Mouse (Mus musculus): ENCODE measurements around the gene Hoxa10. TPM values are rescaled to one million over a fixed set of nuclear protein-coding genes. Genes with fewer than 3 reads are reported as not detected.

The Hoxa10 gene
- polyA plus RNA-seq, 1 experiment from 2014 or later: not detected

DNA sequence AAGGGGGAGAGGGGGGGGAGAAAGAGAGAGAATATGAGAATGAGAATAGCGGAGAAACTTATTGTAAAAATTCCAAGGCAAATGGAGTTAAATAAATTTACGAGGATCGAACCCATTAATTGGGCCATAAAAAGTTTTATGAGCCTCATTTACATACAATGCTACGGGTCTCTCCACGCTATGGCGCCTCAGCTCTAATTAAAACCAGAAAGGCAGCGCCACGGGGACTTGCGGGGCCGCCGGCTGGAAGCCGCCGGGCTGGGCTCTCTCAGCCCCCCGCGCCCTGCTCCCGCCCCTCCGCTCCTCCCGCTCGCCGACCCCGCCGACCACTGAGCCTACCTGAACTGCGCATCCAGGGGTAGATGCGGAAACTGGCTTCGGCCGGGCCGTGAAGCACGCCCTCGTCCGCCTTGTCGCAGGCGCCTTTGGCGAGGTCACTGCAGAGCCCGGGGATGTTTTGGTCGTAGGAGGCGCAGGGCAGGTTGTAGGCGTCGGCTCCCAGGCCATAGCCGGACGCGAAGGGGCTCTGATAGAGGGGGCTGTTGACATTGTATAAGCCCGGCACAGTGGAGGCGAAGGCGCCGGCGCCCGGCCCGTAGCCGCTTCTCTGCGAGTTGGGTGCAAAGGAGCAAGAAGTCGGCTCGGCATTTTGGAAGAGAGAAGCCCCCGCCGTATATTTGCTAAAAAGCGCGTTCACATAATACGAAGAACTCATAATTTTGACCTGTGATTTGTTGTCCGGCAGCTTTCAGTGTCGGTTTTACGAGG is 23.8 kb downstream of the Hoxa10 start:
- 2% methylated on average over 60 of the region's 60 CpGs for WGBS
- Histone ChIP-seq H3K27me3 (ENCODE audit: control insufficient read depth, insufficient read depth, low read length) (peaks cover 98% of the 10 kb centered on the region), H3K36me3 (ENCODE audit: control insufficient read depth, insufficient read depth) (no peaks in the 10 kb centered on the region), H3K4me3 (ENCODE audit: low read length) (peak overlapping the region; percentile 42), H3K4me2 (ENCODE audit: low read depth, low read length) (peak overlapping the region; percentile 53), H3K9me3 (replicated peaks; ENCODE audit: control insufficient read depth, low read length) (no peaks in the 10 kb centered on the region), H3K9ac (ENCODE audit: low read length) (no peak overlapping the region), H3K4me1 (ENCODE audit: control insufficient read depth, insufficient read depth, low read length) (peaks cover 15% of the 10 kb centered on the region), H3K27ac (ENCODE audit: low read length) (no peak overlapping the region)
- no peak for ATAC-seq (replicated peaks; ENCODE audit: extremely low read depth, insufficient read depth, low FRiP score)

DNA sequence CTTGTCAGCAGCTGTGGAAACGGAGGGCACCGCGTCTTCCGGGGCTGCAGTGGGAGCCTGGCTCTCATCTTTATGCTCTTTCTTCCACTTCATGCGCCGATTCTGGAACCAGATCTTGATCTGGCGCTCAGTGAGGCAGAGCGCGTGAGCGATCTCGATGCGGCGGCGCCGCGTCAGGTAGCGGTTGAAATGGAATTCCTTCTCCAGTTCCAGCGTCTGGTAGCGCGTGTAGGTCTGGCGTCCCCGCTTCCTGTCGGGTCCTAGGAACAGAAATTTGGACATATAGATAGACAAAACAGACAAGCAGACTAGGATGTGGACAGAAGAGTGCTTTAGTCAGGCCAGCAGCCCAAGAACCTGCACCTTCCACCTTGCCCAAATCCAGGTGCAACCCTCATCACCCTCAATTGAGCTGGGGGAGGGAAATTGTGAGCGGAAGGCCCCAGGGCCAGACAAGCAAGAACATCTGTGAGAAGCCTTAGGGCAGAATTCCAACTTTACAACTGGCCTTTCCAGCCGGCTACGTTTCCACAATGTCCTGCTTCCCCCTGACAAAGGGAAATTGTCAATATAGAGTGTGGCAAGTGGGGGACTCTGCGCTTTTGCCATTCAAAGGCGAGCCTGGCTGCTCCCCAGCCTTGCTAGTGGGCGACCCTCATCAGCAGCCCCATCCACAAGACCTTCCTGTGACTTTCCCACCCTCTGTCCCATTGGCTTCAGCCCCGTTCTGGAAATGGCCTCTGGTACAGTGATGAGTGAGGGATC is 24.7 kb downstream of the Hoxa10 start:
- Histone ChIP-seq H3K4me2 (ENCODE audit: low read depth, low read length) (no peak overlapping the region), H3K27me3 (ENCODE audit: control insufficient read depth, insufficient read depth, low read length) (peaks cover 99% of the 10 kb centered on the region), H3K4me1 (ENCODE audit: control insufficient read depth, insufficient read depth, low read length) (peaks cover 13% of the 10 kb centered on the region), H3K4me3 (ENCODE audit: low read length) (no peak overlapping the region), H3K27ac (ENCODE audit: low read length) (no peak overlapping the region), H3K9me3 (replicated peaks; ENCODE audit: control insufficient read depth, low read length) (no peaks in the 10 kb centered on the region), H3K36me3 (ENCODE audit: control insufficient read depth, insufficient read depth) (no peaks in the 10 kb centered on the region), H3K9ac (ENCODE audit: low read length) (no peak overlapping the region)
- no peak for ATAC-seq (replicated peaks; ENCODE audit: extremely low read depth, insufficient read depth, low FRiP score)
- WGBS: 5% methylated on average over 30 of the region's 30 CpGs

DNA sequence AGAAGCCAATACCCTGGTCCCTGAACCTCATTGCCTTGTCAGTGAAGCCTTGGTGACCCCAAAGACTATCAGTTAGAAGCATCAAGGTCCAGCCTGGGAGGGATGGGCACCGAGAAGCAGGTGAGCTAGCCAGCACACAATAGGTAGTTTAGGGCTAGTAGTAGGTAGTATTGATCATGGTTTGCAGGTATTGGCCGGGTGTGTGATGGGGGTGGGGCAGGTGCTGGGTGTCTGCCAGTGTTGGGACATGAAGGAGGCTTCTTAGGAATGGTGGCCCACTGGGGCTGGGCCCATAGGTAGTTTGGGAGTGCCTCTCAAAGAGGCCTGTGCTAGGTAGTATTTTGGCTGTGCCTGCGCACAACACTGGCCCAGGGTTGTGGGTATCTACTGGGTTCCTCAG is 25.6 kb downstream of the Hoxa10 start:
- Histone ChIP-seq H3K27ac (ENCODE audit: low read length) (no peak overlapping the region), H3K9me3 (replicated peaks; ENCODE audit: control insufficient read depth, low read length) (no peaks in the 10 kb centered on the region), H3K9ac (ENCODE audit: low read length) (no peak overlapping the region), H3K27me3 (ENCODE audit: control insufficient read depth, insufficient read depth, low read length) (peaks cover 98% of the 10 kb centered on the region), H3K4me1 (ENCODE audit: control insufficient read depth, insufficient read depth, low read length) (peaks cover 13% of the 10 kb centered on the region), H3K4me2 (ENCODE audit: low read depth, low read length) (no peak overlapping the region), H3K36me3 (ENCODE audit: control insufficient read depth, insufficient read depth) (no peaks in the 10 kb centered on the region), H3K4me3 (ENCODE audit: low read length) (no peak overlapping the region)
- 14% methylated on average over 3 of the region's 3 CpGs for WGBS
- ATAC-seq (replicated peaks; ENCODE audit: extremely low read depth, insufficient read depth, low FRiP score): no peak

DNA sequence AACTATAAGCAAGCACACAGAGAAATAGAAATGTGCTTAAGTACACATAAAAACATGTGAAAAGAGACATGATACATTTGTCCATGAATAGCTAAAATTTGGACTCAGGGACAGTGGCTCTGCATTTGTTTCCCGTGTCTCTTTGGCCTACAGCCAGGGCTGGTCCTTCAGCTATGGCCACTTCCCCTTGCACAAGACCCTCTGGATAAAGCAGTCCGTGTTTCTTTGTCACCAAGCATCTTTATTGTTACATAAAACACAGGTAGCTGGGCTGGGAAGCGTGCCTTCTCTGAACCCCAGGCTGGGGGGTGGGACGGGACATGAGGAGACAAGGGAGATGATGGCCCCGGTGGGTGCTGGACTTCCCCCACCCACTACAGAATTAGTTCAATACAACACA is 26.4 kb downstream of the Hoxa10 start:
- Histone ChIP-seq H3K4me1 (ENCODE audit: control insufficient read depth, insufficient read depth, low read length) (peaks cover 13% of the 10 kb centered on the region), H3K27me3 (ENCODE audit: control insufficient read depth, insufficient read depth, low read length) (peaks cover 98% of the 10 kb centered on the region), H3K36me3 (ENCODE audit: control insufficient read depth, insufficient read depth) (no peaks in the 10 kb centered on the region), H3K27ac (ENCODE audit: low read length) (no peak overlapping the region), H3K4me2 (ENCODE audit: low read depth, low read length) (no peak overlapping the region), H3K9me3 (replicated peaks; ENCODE audit: control insufficient read depth, low read length) (no peaks in the 10 kb centered on the region), H3K4me3 (ENCODE audit: low read length) (no peak overlapping the region), H3K9ac (ENCODE audit: low read length) (no peak overlapping the region)
- 19% methylated on average over 5 of the region's 5 CpGs for WGBS
- no peak for ATAC-seq (replicated peaks; ENCODE audit: extremely low read depth, insufficient read depth, low FRiP score)

DNA sequence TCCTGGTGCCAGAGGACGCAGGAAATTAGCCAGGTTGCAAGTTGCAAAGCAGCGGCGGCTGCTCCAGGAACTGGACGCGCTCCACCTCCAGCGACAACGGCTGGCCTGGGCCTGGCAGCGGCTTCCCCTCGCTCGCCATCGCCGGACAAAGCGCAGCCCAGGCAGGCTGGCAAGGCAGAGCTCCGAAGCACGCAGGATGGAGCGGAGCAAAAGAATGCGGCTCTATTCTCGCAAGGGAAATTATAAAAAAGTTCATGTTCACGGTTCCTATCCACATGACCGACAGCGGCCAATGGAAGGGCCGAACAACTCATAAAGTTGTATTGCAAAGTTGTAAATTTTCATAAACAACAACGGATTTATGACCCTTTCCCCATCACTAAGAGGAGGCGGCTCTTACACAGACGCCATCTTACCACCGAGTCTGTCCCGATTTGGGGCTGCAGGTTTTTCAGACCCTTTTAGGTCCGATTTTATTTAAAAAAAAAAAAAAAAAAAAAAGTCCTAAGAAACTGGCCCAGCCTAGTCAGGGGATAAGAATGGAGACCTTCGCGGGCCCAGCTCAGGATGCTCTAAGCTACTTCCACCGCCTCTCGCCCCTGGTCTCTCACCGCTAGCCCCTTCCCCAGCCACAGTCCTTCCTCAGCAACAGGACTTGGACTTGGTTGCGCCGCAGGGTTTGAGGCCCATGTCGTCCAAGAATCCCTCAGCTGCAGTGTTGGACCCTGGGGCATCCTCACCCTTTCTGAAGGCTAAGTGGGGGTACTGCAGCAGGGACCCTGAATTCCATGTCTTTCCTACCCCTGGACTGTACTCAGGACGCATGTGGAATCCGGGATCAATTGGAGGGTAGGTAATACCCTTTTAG is 27.3 kb downstream of the Hoxa10 start, which contains the start of the genes Hoxa3 and Gm28308:
Hoxa3 (minus strand) TSS at position 218 of the 868 bp plus-strand sequence.
Gm28308 (minus strand) TSS at position 221 of the 868 bp plus-strand sequence.
- Histone ChIP-seq H3K27ac (ENCODE audit: low read length) (no peak within 1 kb of the TSS), H3K4me3 (ENCODE audit: low read length) (peak within 1 kb of the TSS; percentile 39), H3K4me2 (ENCODE audit: low read depth, low read length) (peak within 1 kb of the TSS; percentile 49), H3K27me3 (ENCODE audit: control insufficient read depth, insufficient read depth, low read length) (peaks cover 98% of the 10 kb centered on the region), H3K4me1 (ENCODE audit: control insufficient read depth, insufficient read depth, low read length) (peaks cover 13% of the 10 kb centered on the region), H3K9me3 (replicated peaks; ENCODE audit: control insufficient read depth, low read length) (no peaks in the 10 kb centered on the region), H3K36me3 (ENCODE audit: control insufficient read depth, insufficient read depth) (no peaks in the 10 kb centered on the region), H3K9ac (ENCODE audit: low read length) (no peak within 1 kb of the TSS)
- ATAC-seq (replicated peaks; ENCODE audit: extremely low read depth, insufficient read depth, low FRiP score): no peak
- WGBS: 6% methylated on average over 38 of the region's 38 CpGs

DNA sequence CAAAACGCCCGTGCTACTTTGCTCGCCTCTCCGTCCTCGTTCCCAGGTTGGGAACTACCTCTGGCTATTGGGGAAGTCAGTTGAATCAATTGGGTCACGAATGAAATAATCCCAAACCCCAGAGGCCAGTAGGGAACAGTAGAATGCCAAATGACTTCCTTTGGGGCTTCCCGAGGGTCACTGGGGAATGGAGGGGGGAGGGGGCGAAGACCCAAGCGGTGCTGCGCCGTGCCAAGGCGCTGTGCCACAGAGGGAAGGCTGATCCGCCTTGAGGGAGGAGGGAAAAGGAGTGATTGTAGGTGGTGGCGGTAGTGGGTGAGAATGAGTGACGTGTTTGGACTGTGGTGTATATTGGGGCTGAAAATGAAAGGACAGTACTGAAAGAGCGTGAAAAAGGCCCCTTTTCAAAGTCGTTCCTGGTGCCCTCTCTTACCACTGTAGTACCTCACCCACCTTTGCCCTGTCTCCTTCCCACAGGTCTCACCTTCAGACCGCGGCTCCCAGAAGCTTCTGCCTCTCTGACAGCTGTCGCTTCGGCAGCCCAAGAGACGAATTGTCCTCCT is 28.0 kb downstream of the Hoxa10 start:
- Histone ChIP-seq H3K36me3 (ENCODE audit: control insufficient read depth, insufficient read depth) (no peaks in the 10 kb centered on the region), H3K4me3 (ENCODE audit: low read length) (peak overlapping the region; percentile 39), H3K4me1 (ENCODE audit: control insufficient read depth, insufficient read depth, low read length) (peaks cover 13% of the 10 kb centered on the region), H3K27me3 (ENCODE audit: control insufficient read depth, insufficient read depth, low read length) (peaks cover 97% of the 10 kb centered on the region), H3K9ac (ENCODE audit: low read length) (no peak overlapping the region), H3K4me2 (ENCODE audit: low read depth, low read length) (peak overlapping the region; percentile 49), H3K27ac (ENCODE audit: low read length) (no peak overlapping the region), H3K9me3 (replicated peaks; ENCODE audit: control insufficient read depth, low read length) (no peaks in the 10 kb centered on the region)
- ATAC-seq (replicated peaks; ENCODE audit: extremely low read depth, insufficient read depth, low FRiP score): no peak
- WGBS: 3% methylated on average over 22 of the region's 22 CpGs

DNA sequence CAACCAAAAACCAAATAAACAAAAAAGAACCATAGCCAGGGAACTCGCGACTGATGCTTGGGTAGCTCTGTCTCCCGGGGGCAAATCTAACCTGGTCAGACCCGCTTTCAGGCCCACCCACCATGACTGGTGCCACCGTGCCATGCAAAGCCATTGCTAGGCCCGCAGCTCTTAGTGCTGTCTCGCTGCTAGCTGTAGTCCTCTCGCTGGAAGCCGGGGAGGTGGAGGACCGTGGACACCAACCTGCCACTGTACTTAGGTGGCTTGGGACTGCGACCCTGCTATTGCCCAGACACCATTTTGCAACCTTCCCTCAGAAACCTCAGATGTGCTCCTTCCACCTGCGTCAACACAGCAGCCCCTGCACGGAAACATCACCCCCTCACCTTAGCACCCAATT is 28.7 kb downstream of the Hoxa10 start:
- H3K9me3 ChIP-seq (replicated peaks; ENCODE audit: control insufficient read depth, low read length): no peaks in the 10 kb centered on the region
- H3K27me3 ChIP-seq (ENCODE audit: control insufficient read depth, insufficient read depth, low read length): peaks cover 97% of the 10 kb centered on the region
- no peak overlapping the region for H3K27ac ChIP-seq (ENCODE audit: low read length)
- H3K9ac ChIP-seq (ENCODE audit: low read length): no peak overlapping the region
- peak overlapping the region; percentile 35 for H3K4me2 ChIP-seq (ENCODE audit: low read depth, low read length)
- no peaks in the 10 kb centered on the region for H3K36me3 ChIP-seq (ENCODE audit: control insufficient read depth, insufficient read depth)
- 4% methylated on average over 13 of the region's 13 CpGs for WGBS
- H3K4me1 ChIP-seq (ENCODE audit: control insufficient read depth, insufficient read depth, low read length): peaks cover 7% of the 10 kb centered on the region
- ATAC-seq (replicated peaks; ENCODE audit: extremely low read depth, insufficient read depth, low FRiP score): no peak
- peak overlapping the region; percentile 5 for H3K4me3 ChIP-seq (ENCODE audit: low read length)

DNA sequence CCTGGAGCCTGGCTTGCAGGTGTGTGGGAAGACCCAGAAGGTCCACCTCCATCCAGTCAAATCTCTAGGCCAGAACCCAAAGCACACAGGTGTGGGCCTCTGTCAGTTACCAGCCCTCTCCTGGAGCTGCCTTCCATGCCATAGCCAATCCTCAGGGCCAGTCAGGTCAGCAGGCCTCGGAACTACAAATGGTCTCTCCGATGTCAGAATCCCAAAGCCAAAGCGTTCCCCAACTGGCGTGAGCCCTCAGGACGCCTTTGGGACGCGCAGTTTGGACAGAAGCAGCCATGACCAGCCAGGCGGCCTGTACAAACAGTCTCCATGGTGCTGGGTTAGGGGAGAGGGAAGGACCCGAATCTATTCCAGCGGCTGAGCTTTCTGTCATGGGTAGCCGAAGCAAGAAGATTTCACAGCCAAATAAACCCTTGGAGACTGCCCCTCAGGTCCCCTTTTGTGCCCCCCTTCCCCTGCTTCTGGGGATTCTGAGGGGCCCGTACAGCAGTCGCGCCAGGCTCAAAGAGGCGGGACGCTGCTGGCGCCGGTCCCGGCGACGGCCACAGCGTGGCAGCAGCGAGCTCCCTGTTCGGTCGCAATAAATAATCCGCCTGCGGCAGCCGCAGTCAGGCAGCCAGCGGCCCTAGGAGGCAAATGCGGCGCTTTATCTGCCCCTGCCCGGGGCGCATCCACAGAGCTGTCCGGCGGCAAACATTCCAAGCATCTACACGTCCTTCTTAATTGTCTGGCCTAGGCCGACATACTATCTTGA is 29.3 kb downstream of the Hoxa10 start:
- Histone ChIP-seq H3K9ac (ENCODE audit: low read length) (no peak overlapping the region), H3K4me1 (ENCODE audit: control insufficient read depth, insufficient read depth, low read length) (peaks cover 4% of the 10 kb centered on the region), H3K9me3 (replicated peaks; ENCODE audit: control insufficient read depth, low read length) (no peaks in the 10 kb centered on the region), H3K4me2 (ENCODE audit: low read depth, low read length) (peak overlapping the region; percentile 35), H3K36me3 (ENCODE audit: control insufficient read depth, insufficient read depth) (no peaks in the 10 kb centered on the region), H3K4me3 (ENCODE audit: low read length) (peak overlapping the region; percentile 5), H3K27me3 (ENCODE audit: control insufficient read depth, insufficient read depth, low read length) (peaks cover 96% of the 10 kb centered on the region), H3K27ac (ENCODE audit: low read length) (no peak overlapping the region)
- 1% methylated on average over 37 of the region's 37 CpGs for WGBS
- peak; percentile 64; the same call in 1 of the 2 replicates for ATAC-seq (replicated peaks; ENCODE audit: extremely low read depth, insufficient read depth, low FRiP score)

Measured in heart, embryonic 16.5 days (tissue).